Mouse (Mus musculus): ENCODE results near the gene Lrmda.

- TF ChIP-seq CTCF (IDR thresholded peaks at IDR 0.05; ENCODE audit: low read depth) (no peak), EP300 (IDR thresholded peaks at IDR 0.05; ENCODE audit: low read depth) (no peak)
Observed at GRCm38 (mm10) chr14:22899312-22899711, 879.8 kb downstream of the Lrmda start.

All from heart, postnatal 0 days (tissue).